Mouse (Mus musculus): ENCODE data around the gene Pgm1. TPM values are rescaled to one million over a fixed set of nuclear protein-coding genes. Genes with fewer than 3 reads are reported as not detected.

The Pgm1 gene
- polyA plus RNA-seq, 1 experiment = 95.6 TPM

DNA sequence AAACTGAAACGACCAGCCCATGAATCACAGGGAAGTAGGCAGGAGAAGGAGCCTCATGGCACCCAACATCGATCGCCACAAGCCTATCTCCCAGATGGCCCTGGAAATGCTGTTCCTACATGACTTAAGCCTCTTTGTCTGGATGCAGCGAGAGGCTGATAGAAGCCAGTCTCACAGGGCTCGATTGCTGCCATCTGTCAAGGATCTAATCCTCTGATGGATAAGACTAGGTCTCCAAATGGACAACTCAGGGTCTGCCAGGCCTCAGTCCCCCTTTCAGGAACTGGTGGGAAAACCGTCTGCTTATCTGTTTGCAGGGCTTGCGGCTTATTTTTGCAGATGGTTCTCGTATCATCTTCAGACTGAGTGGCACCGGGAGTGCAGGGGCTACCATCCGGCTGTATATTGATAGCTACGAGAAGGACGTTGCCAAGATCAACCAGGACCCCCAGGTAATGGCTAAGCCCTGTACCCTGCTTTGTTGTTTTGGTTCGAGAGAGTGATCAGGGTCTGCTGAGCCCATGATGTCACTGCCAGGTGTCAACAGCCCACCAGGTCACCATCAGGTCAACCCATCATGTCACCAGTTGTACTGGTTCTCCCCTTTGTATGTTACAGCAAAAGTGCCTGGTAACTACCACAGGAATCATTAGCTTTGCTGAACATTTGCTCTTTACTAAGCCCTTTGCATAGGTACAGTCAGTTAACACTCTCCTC lies 54.6 kb downstream of the Pgm1 start:
- peaks cover 10% of the 10 kb centered on the region for H3K36me3 ChIP-seq (ENCODE audit: control insufficient read depth, insufficient read depth)
- no peaks in the 10 kb centered on the region for H3K27me3 ChIP-seq (ENCODE audit: control insufficient read depth, insufficient read depth, insufficient read length)
- H3K79me2 ChIP-seq (ENCODE audit: control insufficient read depth, insufficient read depth) = no peaks in the 10 kb centered on the region
- H3ac ChIP-seq (ENCODE audit: control insufficient read depth, insufficient read length) = no peak overlapping the region
- no peak for TF ChIP-seq TCF12 (IDR thresholded peaks at IDR 0.05; ENCODE audit: insufficient read depth, poor library complexity, severe bottlenecking)
- no peak for TF ChIP-seq USF1 (IDR thresholded peaks at IDR 0.05; ENCODE audit: low read depth)
- no peak for TF ChIP-seq POLR2A (IDR thresholded peaks at IDR 0.05; ENCODE audit: insufficient read length, low read depth)
- no peak for TF ChIP-seq MAX (IDR thresholded peaks at IDR 0.05; ENCODE audit: low read depth)
- H3K4me2 ChIP-seq (ENCODE audit: low read depth) = no peak overlapping the region
- no peak overlapping the region for H3K4me3 ChIP-seq

DNA sequence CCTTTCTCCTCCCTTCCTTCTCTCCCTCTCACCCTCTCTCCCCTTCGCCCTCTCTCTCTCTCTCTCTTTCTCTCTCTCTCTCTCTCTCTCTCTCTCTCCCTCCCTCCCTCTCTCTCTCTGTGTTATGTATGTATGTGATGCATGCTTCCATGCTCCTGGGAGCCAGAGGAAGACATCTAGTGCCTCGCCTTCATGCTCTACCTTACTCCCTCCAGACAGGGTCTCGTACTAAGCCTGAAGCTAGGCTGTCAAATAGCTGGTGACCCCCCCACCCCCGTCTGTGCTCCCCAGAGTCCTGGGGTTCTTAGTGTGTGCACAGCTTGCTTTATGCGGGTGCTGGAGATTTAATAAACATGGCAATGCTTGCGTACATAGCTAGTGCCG lies 55.1 kb downstream of the Pgm1 start:
- no peak for TF ChIP-seq MYOD1 (IDR thresholded peaks at IDR 0.05; ENCODE audit: control insufficient read depth in 1 of 3, insufficient read length in 2 of 3, low read depth in 2 of 3)
- TF ChIP-seq TCF12 (IDR thresholded peaks at IDR 0.05; ENCODE audit: insufficient read depth, poor library complexity, severe bottlenecking) = no peak
- TF ChIP-seq MYOG (IDR thresholded peaks at IDR 0.05; ENCODE audit: control insufficient read depth in 1 of 3, insufficient read depth in 1 of 3, insufficient read length in 2 of 3, low read depth in 2 of 3) = no peak
- TF ChIP-seq E2F4 (IDR thresholded peaks at IDR 0.05; ENCODE audit: insufficient read depth) = no peak
- no peak for TF ChIP-seq SRF (IDR thresholded peaks at IDR 0.05; ENCODE audit: control insufficient read depth, insufficient read length, low read depth)
- TF ChIP-seq MAX (IDR thresholded peaks at IDR 0.05; ENCODE audit: low read depth) = no peak
- no peak for TF ChIP-seq POLR2A (IDR thresholded peaks at IDR 0.05; ENCODE audit: insufficient read length, low read depth)
- TF ChIP-seq REST (IDR thresholded peaks at IDR 0.05; ENCODE audit: insufficient read depth, insufficient read length) = no peak
- no peak for TF ChIP-seq USF1 (IDR thresholded peaks at IDR 0.05; ENCODE audit: low read depth)
- no peak for TF ChIP-seq POLR2AphosphoS2 (IDR thresholded peaks at IDR 0.05; ENCODE audit: insufficient read length, low read depth)
- TF ChIP-seq CEBPB (IDR thresholded peaks at IDR 0.05; ENCODE audit: insufficient read depth, poor library complexity, severe bottlenecking) = no peak
- TF ChIP-seq TCF3 (IDR thresholded peaks at IDR 0.05; ENCODE audit: insufficient read length, low read depth) = no peak
- no peaks in the 10 kb centered on the region for H3K27me3 ChIP-seq (ENCODE audit: control insufficient read depth, insufficient read depth, insufficient read length)
- no peak overlapping the region for H3K4me2 ChIP-seq (ENCODE audit: low read depth)
- H3ac ChIP-seq (ENCODE audit: control insufficient read depth, insufficient read length) = no peak overlapping the region
- H3K4me3 ChIP-seq = no peak overlapping the region
- H3K79me2 ChIP-seq (ENCODE audit: control insufficient read depth, insufficient read depth) = no peaks in the 10 kb centered on the region
- H3K36me3 ChIP-seq (ENCODE audit: control insufficient read depth, insufficient read depth) = peaks cover 10% of the 10 kb centered on the region

DNA sequence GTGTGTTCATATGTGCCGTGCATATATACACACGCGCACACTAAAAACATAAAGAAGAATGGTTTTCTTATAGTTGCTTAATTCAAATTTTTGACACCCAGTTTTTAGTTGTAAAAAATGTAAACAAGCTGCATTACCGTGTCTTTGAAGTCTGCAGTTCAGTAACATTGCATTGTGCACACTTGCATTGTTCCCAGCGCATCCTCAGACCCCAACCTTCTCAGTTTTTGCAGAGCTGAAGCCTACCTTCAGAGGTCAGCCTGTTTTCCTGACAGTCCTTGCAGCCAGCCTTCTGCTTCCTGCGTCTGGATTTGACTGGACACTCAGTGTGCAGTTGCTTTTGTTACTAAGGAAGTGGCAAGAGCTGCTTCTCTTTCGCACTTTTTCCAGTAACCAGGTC lies 55.9 kb downstream of the Pgm1 start:
- Histone ChIP-seq H3K27me3 (ENCODE audit: control insufficient read depth, insufficient read depth, insufficient read length) (no peaks in the 10 kb centered on the region), H3K4me3 (no peak overlapping the region)

DNA sequence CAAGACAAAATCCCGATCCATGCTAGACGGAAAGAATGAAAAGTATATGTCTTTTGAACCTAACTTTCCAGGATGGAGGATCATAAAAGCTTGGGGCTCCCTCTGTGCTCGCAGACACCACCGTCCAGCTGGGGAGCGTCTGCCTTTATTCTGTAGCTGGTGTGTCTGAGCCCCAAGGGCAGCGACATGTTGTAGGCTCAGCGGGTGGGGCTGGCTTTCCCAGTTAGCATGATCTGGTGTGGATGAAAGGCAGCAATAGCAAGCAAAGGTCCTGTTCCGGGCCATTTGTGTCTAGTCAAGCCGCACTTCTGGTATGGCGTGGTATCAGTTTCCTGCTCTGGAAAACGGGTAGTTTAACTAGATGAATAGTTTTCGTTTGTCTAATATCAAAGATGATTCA lies 56.4 kb downstream of the Pgm1 start:
- Histone ChIP-seq H3K36me3 (ENCODE audit: control insufficient read depth, insufficient read depth) (peaks cover 10% of the 10 kb centered on the region), H3ac (ENCODE audit: control insufficient read depth, insufficient read length) (no peak overlapping the region), H3K4me3 (no peak overlapping the region), H3K27me3 (ENCODE audit: control insufficient read depth, insufficient read depth, insufficient read length) (no peaks in the 10 kb centered on the region), H3K79me2 (ENCODE audit: control insufficient read depth, insufficient read depth) (no peaks in the 10 kb centered on the region), H3K4me2 (ENCODE audit: low read depth) (no peak overlapping the region)
- TF ChIP-seq MYOD1 (IDR thresholded peaks at IDR 0.05; ENCODE audit: control insufficient read depth in 1 of 3, insufficient read length in 2 of 3, low read depth in 2 of 3) (no peak), CEBPB (IDR thresholded peaks at IDR 0.05; ENCODE audit: insufficient read depth, poor library complexity, severe bottlenecking) (no peak)

More for the DNA sequence above, 55.9 kb downstream of the Pgm1 start:
- no peak overlapping the region for H3ac ChIP-seq (ENCODE audit: control insufficient read depth, insufficient read length)
- H3K4me2 ChIP-seq (ENCODE audit: low read depth) = no peak overlapping the region
- no peaks in the 10 kb centered on the region for H3K79me2 ChIP-seq (ENCODE audit: control insufficient read depth, insufficient read depth)
- H3K36me3 ChIP-seq (ENCODE audit: control insufficient read depth, insufficient read depth) = peaks cover 10% of the 10 kb centered on the region
- TF ChIP-seq TCF12 (IDR thresholded peaks at IDR 0.05; ENCODE audit: insufficient read depth, poor library complexity, severe bottlenecking) = no peak
- no peak for TF ChIP-seq POLR2A (IDR thresholded peaks at IDR 0.05; ENCODE audit: insufficient read length, low read depth)
- TF ChIP-seq REST (IDR thresholded peaks at IDR 0.05; ENCODE audit: insufficient read depth, insufficient read length) = no peak
- no peak for TF ChIP-seq MAX (IDR thresholded peaks at IDR 0.05; ENCODE audit: low read depth)
- TF ChIP-seq SRF (IDR thresholded peaks at IDR 0.05; ENCODE audit: control insufficient read depth, insufficient read length, low read depth) = no peak

DNA sequence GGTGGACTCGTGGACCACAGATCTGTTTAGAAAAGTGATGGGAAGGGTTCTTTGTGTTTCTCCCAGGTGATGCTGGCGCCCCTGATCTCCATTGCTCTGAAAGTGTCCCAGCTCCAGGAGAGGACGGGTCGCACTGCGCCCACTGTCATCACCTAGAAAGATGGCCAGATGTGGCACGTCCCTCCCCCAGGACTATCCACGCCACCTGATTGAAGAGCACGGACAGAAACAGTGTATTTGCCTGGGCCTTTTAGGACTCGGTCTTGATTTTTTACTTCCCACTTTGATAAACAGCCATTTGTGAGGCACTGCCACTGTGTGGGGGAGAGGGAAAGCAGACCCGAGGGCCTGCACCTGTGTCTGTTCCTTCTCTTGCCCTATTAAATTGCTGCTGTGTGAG lies 57.4 kb downstream of the Pgm1 start:
- no peak overlapping the region for H3K4me2 ChIP-seq (ENCODE audit: low read depth)
- no peak for TF ChIP-seq MAX (IDR thresholded peaks at IDR 0.05; ENCODE audit: low read depth)
- no peak for TF ChIP-seq MYOG (IDR thresholded peaks at IDR 0.05; ENCODE audit: control insufficient read depth in 1 of 3, insufficient read depth in 1 of 3, insufficient read length in 2 of 3, low read depth in 2 of 3)
- no peak for TF ChIP-seq TCF12 (IDR thresholded peaks at IDR 0.05; ENCODE audit: insufficient read depth, poor library complexity, severe bottlenecking)
- no peaks in the 10 kb centered on the region for H3K27me3 ChIP-seq (ENCODE audit: control insufficient read depth, insufficient read depth, insufficient read length)
- H3K79me2 ChIP-seq (ENCODE audit: control insufficient read depth, insufficient read depth) = no peaks in the 10 kb centered on the region
- H3K4me3 ChIP-seq = no peak overlapping the region
- no peak overlapping the region for H3ac ChIP-seq (ENCODE audit: control insufficient read depth, insufficient read length)
- peaks cover 10% of the 10 kb centered on the region for H3K36me3 ChIP-seq (ENCODE audit: control insufficient read depth, insufficient read depth)

DNA sequence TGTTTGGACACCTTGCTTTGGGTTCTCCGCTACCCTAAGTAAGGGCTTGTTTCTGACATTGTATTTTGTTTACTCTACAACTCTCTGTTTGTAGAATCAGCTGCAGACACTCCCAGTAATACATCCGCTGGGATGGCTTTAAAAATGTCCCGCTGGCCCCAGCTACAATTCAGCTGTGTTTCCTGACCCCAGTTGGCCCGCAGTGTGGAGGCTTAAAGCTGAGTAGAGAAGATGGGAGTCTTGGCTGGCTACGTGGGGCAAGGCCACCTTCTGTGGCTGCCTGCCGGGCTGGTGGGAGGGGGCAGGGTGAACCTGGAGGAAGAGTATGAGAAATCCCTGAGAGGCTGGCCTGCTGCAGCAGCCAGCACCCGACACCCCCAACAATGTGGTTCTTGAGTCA lies 59.6 kb downstream of the Pgm1 start:
- no peak for TF ChIP-seq USF1 (IDR thresholded peaks at IDR 0.05; ENCODE audit: low read depth)
- Histone ChIP-seq H3K79me2 (ENCODE audit: control insufficient read depth, insufficient read depth) (no peaks in the 10 kb centered on the region), H3ac (ENCODE audit: control insufficient read depth, insufficient read length) (no peak overlapping the region), H3K4me2 (ENCODE audit: low read depth) (no peak overlapping the region), H3K36me3 (ENCODE audit: control insufficient read depth, insufficient read depth) (peaks cover 5% of the 10 kb centered on the region), H3K4me3 (no peak overlapping the region), H3K27me3 (ENCODE audit: control insufficient read depth, insufficient read depth, insufficient read length) (no peaks in the 10 kb centered on the region)
